ENCODE assay signal across 8 mouse cellular contexts in the genomic region with DNA sequence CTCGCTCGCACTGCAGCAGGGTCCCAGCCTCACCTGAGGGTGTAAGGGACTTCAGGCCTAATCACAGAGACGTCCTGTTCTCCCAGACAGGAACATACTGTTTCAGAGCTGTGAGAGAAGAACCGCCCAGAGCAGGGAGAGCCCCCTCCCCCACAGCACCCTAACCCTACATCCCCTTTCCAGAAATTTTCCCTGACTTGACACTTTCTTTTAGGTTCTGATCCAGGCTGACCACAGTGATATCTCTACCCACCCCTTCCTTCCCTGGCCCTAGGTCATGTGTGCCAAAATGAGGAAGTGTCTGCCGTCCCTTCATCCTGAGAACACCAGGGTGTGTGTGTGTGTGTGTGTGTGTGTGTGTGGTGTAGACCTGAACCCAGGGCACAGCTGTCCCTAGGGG. TPM values are rescaled to one million over a fixed set of nuclear protein-coding genes. Genes with fewer than 3 reads are reported as not detected.
A peak's percentile ranks its signal among the peaks of the same experiment; 100 is the strongest.
DNase-seq lines count a peak whose midpoint lies in the region; ATAC-seq lines count a peak whose summit lies in the region.

A gene (minus strand): TSS at position 255 of the 400 bp plus-strand sequence.

- H3K4me3 ChIP-seq in forebrain, embryonic 15.5 days = no peak within 1 kb of the TSS
- no peak within 1 kb of the TSS for H3K4me3 ChIP-seq in forebrain, embryonic 13.5 days
- H3K4me3 ChIP-seq in hindbrain, embryonic 15.5 days = no peak within 1 kb of the TSS
- no peak within 1 kb of the TSS for H3K4me3 ChIP-seq in liver, embryonic 13.5 days (replicated peaks)

- no peak within 1 kb of the TSS for H3K27ac ChIP-seq in forebrain, embryonic 15.5 days (replicated peaks)
- H3K27ac ChIP-seq in forebrain, embryonic 13.5 days = no peak within 1 kb of the TSS
- H3K27ac ChIP-seq in hindbrain, embryonic 15.5 days (replicated peaks) = no peak within 1 kb of the TSS
- no peak within 1 kb of the TSS for H3K27ac ChIP-seq in liver, embryonic 13.5 days

- H3K9ac ChIP-seq in forebrain, embryonic 15.5 days (replicated peaks) = no peak within 1 kb of the TSS
- H3K9ac ChIP-seq in forebrain, embryonic 13.5 days = no peak within 1 kb of the TSS
- no peak within 1 kb of the TSS for H3K9ac ChIP-seq in hindbrain, embryonic 15.5 days
- H3K9ac ChIP-seq in liver, embryonic 13.5 days = 0 out of 2 replicates have a peak within 1 kb of the TSS, but pooled peaks have one; percentile 6

- peaks cover 26% of the 10 kb centered on the region; the same call in 1 of the 2 replicates for H3K27me3 ChIP-seq in forebrain, embryonic 15.5 days
- peaks cover 53% of the 10 kb centered on the region for H3K27me3 ChIP-seq in forebrain, embryonic 13.5 days
- H3K27me3 ChIP-seq in hindbrain, embryonic 15.5 days = peaks cover 28% of the 10 kb centered on the region
- H3K27me3 ChIP-seq in liver, embryonic 13.5 days = peaks cover 33% of the 10 kb centered on the region

- no peak within 1 kb of the TSS for H3K4me2 ChIP-seq in forebrain, embryonic 15.5 days (replicated peaks)
- no peak within 1 kb of the TSS for H3K4me2 ChIP-seq in forebrain, embryonic 13.5 days
- no peak within 1 kb of the TSS for H3K4me2 ChIP-seq in hindbrain, embryonic 15.5 days
- H3K4me2 ChIP-seq in liver, embryonic 13.5 days = no peak within 1 kb of the TSS

- no peak for ATAC-seq in forebrain, embryonic 15.5 days (replicated peaks)
- ATAC-seq in forebrain, embryonic 13.5 days = no peak
- no peak for ATAC-seq in hindbrain, embryonic 15.5 days (ENCODE audit: low FRiP score, low read depth)
- ATAC-seq in liver, embryonic 13.5 days (ENCODE audit: low read depth) = peak; percentile 4; the same call in 1 of the 2 replicates
- ATAC-seq in inflammation-experienced regulatory T-cells, adult 6 months = no peak

- 0 out of 2 replicates have a peak, but pooled peaks cover 6% of the 10 kb centered on the region for H3K4me1 ChIP-seq in forebrain, embryonic 15.5 days
- H3K4me1 ChIP-seq in forebrain, embryonic 13.5 days = peaks cover 7% of the 10 kb centered on the region
- H3K4me1 ChIP-seq in hindbrain, embryonic 15.5 days (replicated peaks) = peaks cover 13% of the 10 kb centered on the region
- H3K4me1 ChIP-seq in liver, embryonic 13.5 days (replicated peaks) = no peaks in the 10 kb centered on the region

- DNase-seq in urinary bladder, adult 2 months (ENCODE audit: low spot score) = no peak
- DNase-seq in urinary bladder, postnatal 14 days (ENCODE audit: low spot score) = no peak
- no peak for DNase-seq in liver, embryonic 13.5 days
- no peak for DNase-seq in Muller cell, postnatal 12 days (ENCODE audit: inconsistent ontology term)

- H3K9me3 ChIP-seq in forebrain, embryonic 15.5 days = no peaks in the 10 kb centered on the region
- H3K9me3 ChIP-seq in forebrain, embryonic 13.5 days (replicated peaks) = no peaks in the 10 kb centered on the region
- H3K9me3 ChIP-seq in hindbrain, embryonic 15.5 days = no peaks in the 10 kb centered on the region
- no peaks in the 10 kb centered on the region for H3K9me3 ChIP-seq in liver, embryonic 13.5 days (replicated peaks)

- whole genome bisulfite sequencing in forebrain, embryonic 15.5 days = 61% methylated on average over 5 of the region's 5 CpGs
- WGBS in forebrain, embryonic 13.5 days = 62% methylated on average over 5 of the region's 5 CpGs
- 68% methylated on average over 5 of the region's 5 CpGs for WGBS in hindbrain, embryonic 15.5 days
- WGBS in liver, embryonic 13.5 days (ENCODE audit: insufficient replicate concordance) = 12% methylated on average over 5 of the region's 5 CpGs

- H3K36me3 ChIP-seq in forebrain, embryonic 15.5 days = no peaks in the 10 kb centered on the region
- H3K36me3 ChIP-seq in forebrain, embryonic 13.5 days (ENCODE audit: poor library complexity, severe bottlenecking) = no peaks in the 10 kb centered on the region
- no peaks in the 10 kb centered on the region for H3K36me3 ChIP-seq in hindbrain, embryonic 15.5 days
- H3K36me3 ChIP-seq in liver, embryonic 13.5 days = no peaks in the 10 kb centered on the region

RNA-seq across cellular contexts. Expression of the gene that starts here (rescaled TPM):
- 18.8 and 20.7 TPM in 2 replicates for polyA plus RNA-seq in forebrain, embryonic 15.5 days (2015; fragmentation: Nextera tagmentation; extraction: Ambion mirVana)
- 8.0 and 8.3 TPM in 2 replicates for polyA plus RNA-seq in forebrain, embryonic 13.5 days (2015; fragmentation: Nextera tagmentation; extraction: Ambion mirVana)
- 115 and 117 TPM in 2 replicates for polyA plus RNA-seq in urinary bladder, adult 2 months (2012; rRNA removed)
- polyA plus RNA-seq in hindbrain, embryonic 15.5 days (2015; fragmentation: Nextera tagmentation; extraction: Ambion mirVana) = 24.2 and 33.1 TPM in 2 replicates
- polyA plus RNA-seq in liver, embryonic 13.5 days (2015; fragmentation: Nextera tagmentation; extraction: Ambion mirVana) = 31.3 and 33.0 TPM in 2 replicates
- polyA plus RNA-seq in inflammation-experienced regulatory T-cells, adult 6 months (2017; shearing (Covaris generic)) = 1 to 10 TPM in 1 of 3 experiments, under 1 TPM in 1, not detected in 1; 0.50 to 1.1 TPM
